Mouse (Mus musculus): ENCODE results near the gene Psmc3.
A peak's percentile ranks its signal among the peaks of the same experiment; 100 is the strongest.

The Psmc3 gene

GRCm38 (mm10) chr2:91113334-91113733, 59.5 kb downstream of the Psmc3 start:
- DNase-seq (ENCODE audit: inconsistent ontology term) = no peak

- DNase-seq (ENCODE audit: inconsistent ontology term) = no peak
Observed at GRCm38 (mm10) chr2:91113852-91114251, 60.0 kb downstream of the Psmc3 start.

DNA sequence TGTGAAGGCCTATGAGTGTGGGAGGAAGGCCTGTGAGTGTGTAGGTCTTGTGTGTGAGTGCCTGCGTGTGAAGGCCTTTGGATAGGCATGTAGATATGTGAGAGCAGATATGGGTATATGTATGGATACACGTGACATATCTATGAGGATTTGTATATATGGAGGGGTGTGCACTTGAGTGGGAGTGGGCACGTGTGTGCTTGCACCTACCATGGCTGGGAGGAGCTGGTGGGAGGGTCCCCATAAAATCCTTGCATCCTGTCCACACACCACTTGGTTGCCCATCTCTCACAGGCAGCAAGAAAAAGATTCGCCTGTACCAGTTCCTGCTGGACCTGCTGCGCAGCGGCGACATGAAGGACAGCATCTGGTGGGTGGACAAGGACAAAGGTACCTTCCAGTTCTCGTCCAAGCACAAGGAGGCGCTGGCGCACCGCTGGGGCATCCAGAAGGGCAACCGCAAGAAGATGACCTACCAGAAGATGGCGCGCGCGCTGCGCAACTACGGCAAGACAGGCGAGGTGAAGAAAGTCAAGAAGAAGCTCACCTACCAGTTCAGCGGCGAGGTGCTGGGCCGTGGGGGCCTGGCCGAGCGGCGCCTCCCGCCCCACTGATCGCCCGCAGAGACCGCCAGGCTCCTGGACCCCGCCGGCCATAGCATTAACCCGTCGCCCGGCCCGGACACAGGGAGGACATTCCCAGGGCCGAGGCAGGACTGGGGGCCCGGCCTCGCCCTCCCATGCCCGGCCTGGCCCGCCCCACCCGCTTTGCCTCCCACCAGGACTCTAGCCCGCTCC, 61.2 kb downstream of the Psmc3 start:
- peak; percentile 91 for DNase-seq (ENCODE audit: inconsistent ontology term)

DNA sequence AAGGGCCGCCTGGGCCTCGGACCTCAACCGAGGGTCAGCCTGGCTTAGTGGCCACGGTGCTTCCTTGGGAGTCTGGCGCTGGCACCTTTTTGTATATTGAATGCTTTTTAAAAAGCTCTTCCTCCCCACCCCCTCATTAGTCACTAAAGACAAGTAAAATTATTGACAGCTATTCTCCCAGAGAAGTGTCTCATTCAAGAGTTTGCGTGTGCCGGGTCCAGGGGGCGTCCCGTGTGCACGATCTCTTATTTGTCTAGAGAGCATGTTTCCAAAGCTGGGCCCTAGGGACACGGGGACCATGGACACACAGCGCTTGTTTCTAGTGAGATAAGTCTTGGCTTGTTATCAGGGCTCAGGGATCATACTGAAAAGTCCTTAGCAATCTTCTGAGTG, 61.8 kb downstream of the Psmc3 start:
- DNase-seq (ENCODE audit: inconsistent ontology term) = no peak

All from Muller cell, postnatal 12 days (primary cell).